Mouse (Mus musculus) olfactory bulb, adult 2 months (tissue): ENCODE measurements around the gene Acsf2.

Experiments
- CTCF ChIP-seq: fragments of 200-500 bp; IDR thresholded peaks from 2 replicates; pipeline ENCODE4 v1.5.1; 2012; ENCODE audit warnings: low read depth, mild to moderate bottlenecking, low read length, moderate library complexity; ENCODE audit not compliant: insufficient read depth
- POLR2A ChIP-seq: fragments of 200-500 bp; IDR thresholded peaks from 2 replicates; pipeline ENCODE4 v1.6.1; 2012; ENCODE audit warnings: mild to moderate bottlenecking, low read depth, low read length, moderate library complexity; ENCODE audit not compliant: insufficient read depth

- no peak for TF ChIP-seq POLR2A
- TF ChIP-seq CTCF, result no peak
These were observed 19.8 kb upstream of the Acsf2 start for GRCm38 (mm10) chr11:94621458-94621852.
